Mouse (Mus musculus) kidney, adult 2 months (tissue): ENCODE data around the gene Gipc2.

Experiments used
- CTCF ChIP-seq: fragments of 200-500 bp; conservative IDR thresholded peaks from 2 replicates; pipeline ENCODE4 v1.5.1; 2011; ENCODE audit warnings: low read depth, mild to moderate bottlenecking, control low read depth, low read length, moderate library complexity, mixed read lengths; ENCODE audit not compliant: insufficient read depth, insufficient read length
- POLR2A ChIP-seq: fragments of 200-500 bp; IDR thresholded peaks from one replicate; pipeline ENCODE4 v1.6.1; 2011; ENCODE audit warnings: low read depth, low read length, control low read depth

- TF ChIP-seq POLR2A: no peak
- no peak for TF ChIP-seq CTCF
Observed at GRCm38 (mm10) chr3:152142989-152143695, 22.9 kb downstream of the Gipc2 start.
